Mouse (Mus musculus) liver, embryonic 11.5 days (tissue): ENCODE results near the gene Il1rl2. TPM values are rescaled to one million over a fixed set of nuclear protein-coding genes. Genes with fewer than 3 reads are reported as not detected.

ENCODE experiments used
- ATAC-seq: fragments of 200-750 bp; cut with Nextera tagmentation; replicated peaks from 2 replicates; pipeline ENCODE4 v1.8.0; 2017; ENCODE audit warnings: moderate number of reproducible peaks, mild to moderate bottlenecking, moderate TSS enrichment, moderate library complexity; ENCODE audit not compliant: low FRiP score
- DNase-seq: peaks from one replicate; pipeline ENCODE4 v3.0.0-alpha.2; 2017; ENCODE audit warnings: low spot score
- H3K27ac ChIP-seq: fragments of 300-500 bp; sonication (generic); 2 replicates; pipeline ENCODE4 v1.5.1; 2014; ENCODE audit warnings: mild to moderate bottlenecking, low read depth, low read length, control low read depth
- H3K27me3 ChIP-seq: fragments of 300-500 bp; sonication (generic); replicated peaks from 2 replicates; pipeline ENCODE4 v1.6.1; 2014; ENCODE audit warnings: low read length, mixed read lengths; ENCODE audit not compliant: control insufficient read depth, insufficient read depth
- H3K36me3 ChIP-seq: fragments of 300-500 bp; sonication (generic); 2 replicates; pipeline ENCODE4 v1.6.1; 2014; ENCODE audit warnings: mild to moderate bottlenecking, low read length, moderate library complexity, mixed read lengths; ENCODE audit not compliant: control insufficient read depth, insufficient read depth
- H3K4me1 ChIP-seq: fragments of 300-500 bp; sonication (generic); replicated peaks from 2 replicates; pipeline ENCODE4 v1.6.1; 2014; ENCODE audit warnings: low read length, mixed read lengths; ENCODE audit not compliant: control insufficient read depth, insufficient read depth
- H3K4me2 ChIP-seq: fragments of 300-500 bp; sonication (generic); 2 replicates; pipeline ENCODE4 v1.6.1; 2014; ENCODE audit warnings: mild to moderate bottlenecking, control low read depth, moderate library complexity
- H3K4me3 ChIP-seq: fragments of 300-500 bp; sonication (generic); 2 replicates; pipeline ENCODE4 v1.5.1; 2014; ENCODE audit warnings: low read depth, low read length, control low read depth
- H3K9ac ChIP-seq: fragments of 300-500 bp; sonication (generic); 2 replicates; pipeline ENCODE4 v1.6.1; 2014; ENCODE audit warnings: low read depth, low read length, control low read depth
- H3K9me3 ChIP-seq: fragments of 300-500 bp; sonication (generic); 2 replicates; pipeline ENCODE4 v1.6.1; 2016; ENCODE audit warnings: low read length, inconsistent platforms, mixed read lengths; ENCODE audit not compliant: control insufficient read depth
- WGBS: fragments of 180-500 bp; shearing (Covaris S2); extraction: QIAGEN DNeasy Blood & Tissue Kit; methylation state at CpG from one replicate; pipeline ENCODE4 v1.1.7; 2014; 5-methylcytosine and 5-hydroxymethylcytosine counted together
- polyA plus RNA-seq: library from polyadenylated mRNA; unstranded; fragments of >200 nt; fragmentation: Nextera tagmentation; extraction: Ambion mirVana; gene quantifications from 2 replicates; pipeline ENCODE4 v1.2.1, GENCODE M21; 2014

Il1rl2 gene
- polyA plus RNA-seq, 1 experiment from 2014 or later: 1.7 TPM

DNA sequence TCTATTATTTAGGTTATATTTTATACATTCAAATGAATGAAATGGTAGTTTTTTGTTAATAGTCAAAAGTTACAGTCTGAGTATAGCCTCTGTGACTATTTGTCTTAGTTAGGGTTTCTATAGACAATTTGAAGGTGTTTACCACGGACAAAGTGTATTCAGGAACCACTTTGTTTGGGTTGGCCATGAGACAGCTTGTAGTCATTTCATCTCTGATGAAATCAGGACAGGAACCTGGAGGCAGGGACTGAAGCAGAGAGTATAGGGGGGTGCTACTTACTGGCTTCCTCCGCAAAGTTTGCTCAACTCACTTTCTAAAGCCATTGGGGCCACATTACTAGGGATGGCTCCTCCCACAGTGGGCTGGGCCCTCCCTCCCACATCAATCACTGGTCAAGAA, 12.8 kb upstream of the Il1rl2 start:
- no peak overlapping the region for H3K4me2 ChIP-seq
- DNase-seq (no peak), ATAC-seq (no peak)
- 74% methylated on average over 2 of the region's 2 CpGs for WGBS
- peaks cover 3% of the 10 kb centered on the region; the same call in 1 of the 2 replicates for H3K36me3 ChIP-seq
- no peak overlapping the region for H3K4me3 ChIP-seq
- H3K9ac ChIP-seq: no peak overlapping the region
- no peak overlapping the region for H3K27ac ChIP-seq
- H3K27me3 ChIP-seq: no peaks in the 10 kb centered on the region
- H3K9me3 ChIP-seq: no peaks in the 10 kb centered on the region
- H3K4me1 ChIP-seq: no peaks in the 10 kb centered on the region

DNA sequence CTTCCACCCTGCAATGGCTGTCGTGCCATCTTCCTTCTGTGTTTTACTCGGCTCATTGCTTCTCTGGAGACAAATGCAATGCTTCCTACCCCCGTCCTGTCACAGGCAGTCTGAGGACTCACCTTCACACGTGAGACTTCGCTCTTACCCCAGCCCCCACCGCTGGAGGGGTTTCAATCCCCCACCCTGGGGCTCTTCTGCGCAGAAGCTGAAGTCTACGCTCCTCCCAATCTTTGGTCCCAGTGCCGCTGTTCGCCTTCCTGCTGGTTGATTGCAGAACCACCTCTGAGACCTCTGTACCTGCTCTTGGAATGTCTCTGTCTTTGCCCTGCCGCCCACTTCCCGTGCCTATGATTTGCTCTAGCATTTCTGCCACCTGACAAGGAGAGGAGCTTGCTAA, 10.4 kb upstream of the Il1rl2 start:
- no peaks in the 10 kb centered on the region for H3K4me1 ChIP-seq
- no peak overlapping the region for H3K4me3 ChIP-seq
- WGBS: 70% methylated on average over 12 of the region's 12 CpGs
- DNase-seq (no peak), ATAC-seq (no peak)
- no peak overlapping the region for H3K4me2 ChIP-seq
- H3K36me3 ChIP-seq: peaks cover 3% of the 10 kb centered on the region; the same call in 1 of the 2 replicates
- H3K27me3 ChIP-seq: no peaks in the 10 kb centered on the region
- no peaks in the 10 kb centered on the region for H3K9me3 ChIP-seq
- no peak overlapping the region for H3K9ac ChIP-seq
- no peak overlapping the region for H3K27ac ChIP-seq

DNA sequence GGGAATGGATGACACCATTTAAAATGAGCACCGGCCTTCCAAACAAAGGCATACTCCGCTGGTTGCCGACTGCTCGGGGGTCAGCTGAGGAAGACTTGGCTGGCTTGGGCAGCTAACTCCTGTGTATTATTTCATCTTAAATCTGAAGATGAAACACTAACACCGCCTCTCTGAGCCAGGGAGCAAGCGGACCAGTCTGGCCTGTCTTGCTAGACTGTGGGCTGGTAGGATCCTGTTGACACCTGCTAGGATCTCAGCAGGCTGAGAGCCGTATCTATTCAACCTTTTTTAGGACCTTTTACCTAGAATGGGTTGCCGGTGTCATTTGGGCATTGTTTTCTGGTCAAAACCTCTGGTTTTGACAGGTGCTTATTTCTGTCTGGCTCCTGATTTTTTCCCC, 6.8 kb upstream of the Il1rl2 start:
- no peak overlapping the region for H3K4me2 ChIP-seq
- H3K4me3 ChIP-seq: no peak overlapping the region
- ATAC-seq: no peak

GRCm38 (mm10) chr1:40321824-40322223, 2.6 kb upstream of the Il1rl2 start:
- 49% methylated on average over 6 of the region's 6 CpGs for WGBS
- no peak for DNase-seq
- H3K36me3 ChIP-seq: no peaks in the 10 kb centered on the region
- H3K4me2 ChIP-seq: no peak overlapping the region
- no peak overlapping the region for H3K4me3 ChIP-seq
- H3K9ac ChIP-seq: no peak overlapping the region
- H3K4me1 ChIP-seq: no peaks in the 10 kb centered on the region; the same call in 1 of the 2 replicates
- peaks cover 7% of the 10 kb centered on the region for H3K27me3 ChIP-seq
- ATAC-seq: no peak
- H3K9me3 ChIP-seq: no peaks in the 10 kb centered on the region
- H3K27ac ChIP-seq: no peak overlapping the region

More for the DNA sequence above, 6.8 kb upstream of the Il1rl2 start:
- H3K27ac ChIP-seq: no peak overlapping the region
- WGBS: 90% methylated on average over 8 of the region's 8 CpGs
- no peak for DNase-seq
- H3K9ac ChIP-seq: no peak overlapping the region
- no peaks in the 10 kb centered on the region for H3K27me3 ChIP-seq
- no peaks in the 10 kb centered on the region for H3K36me3 ChIP-seq
- H3K4me1 ChIP-seq: no peaks in the 10 kb centered on the region
- H3K9me3 ChIP-seq: no peaks in the 10 kb centered on the region

DNA sequence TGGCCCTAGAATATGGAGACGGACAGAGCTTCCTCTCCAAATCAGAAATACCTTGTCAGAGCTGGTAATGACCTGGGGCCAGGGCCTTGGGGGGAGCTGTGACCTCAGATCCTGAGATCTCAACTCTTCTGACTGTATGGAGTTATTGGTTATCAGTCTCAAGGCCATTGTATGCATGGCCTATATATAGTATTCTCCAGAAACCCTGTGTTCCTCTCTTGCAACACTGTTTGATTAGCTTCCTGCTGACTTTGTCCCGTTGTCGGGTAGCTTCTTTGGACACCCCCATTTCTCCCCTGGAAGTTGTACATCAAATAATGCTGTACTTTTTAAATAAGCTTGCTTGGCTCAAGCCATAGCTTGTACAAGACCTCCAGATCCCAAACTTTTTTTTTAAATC, 1.9 kb upstream of the Il1rl2 start:
- no peak overlapping the region for H3K27ac ChIP-seq
- WGBS: 53% methylated on average over 3 of the region's 3 CpGs

GRCm38 (mm10) chr1:40324955-40325702, 719 bp downstream of the Il1rl2 start:
- Histone ChIP-seq H3K36me3 (no peaks in the 10 kb centered on the region), H3K4me1 (no peaks in the 10 kb centered on the region; the same call in 1 of the 2 replicates), H3K4me2 (peak overlapping the region; percentile 69), H3K4me3 (peak overlapping the region; percentile 35), H3K9me3 (no peaks in the 10 kb centered on the region), H3K27me3 (peaks cover 8% of the 10 kb centered on the region), H3K9ac (peak overlapping the region; percentile 30; the same call in 1 of the 2 replicates), H3K27ac (no peak overlapping the region)
- DNase-seq (peak; percentile 55), ATAC-seq (peak; percentile 42; the same call in 1 of the 2 replicates)
- WGBS: 4% methylated on average over 22 of the region's 22 CpGs

More for the DNA sequence above, 1.9 kb upstream of the Il1rl2 start:
- Histone ChIP-seq H3K9me3 (no peaks in the 10 kb centered on the region), H3K9ac (no peak overlapping the region), H3K27me3 (peaks cover 8% of the 10 kb centered on the region), H3K4me3 (no peak overlapping the region), H3K36me3 (no peaks in the 10 kb centered on the region), H3K4me1 (no peaks in the 10 kb centered on the region; the same call in 1 of the 2 replicates), H3K4me2 (no peak overlapping the region)
- no peak for DNase-seq
- no peak for ATAC-seq

- ATAC-seq (0 out of 2 replicates have a peak, but pooled peaks have one; percentile 22), DNase-seq (peak; percentile 46)
- WGBS: 10% methylated on average over 29 of the region's 29 CpGs
- H3K27me3 ChIP-seq: peaks cover 8% of the 10 kb centered on the region
- peak overlapping the region; percentile 10; the same call in 1 of the 2 replicates for H3K9ac ChIP-seq
- H3K27ac ChIP-seq: no peak overlapping the region
- no peaks in the 10 kb centered on the region for H3K9me3 ChIP-seq
- H3K4me2 ChIP-seq: peak overlapping the region; percentile 69
- H3K36me3 ChIP-seq: no peaks in the 10 kb centered on the region
- H3K4me3 ChIP-seq: peak overlapping the region; percentile 35
- no peaks in the 10 kb centered on the region; the same call in 1 of the 2 replicates for H3K4me1 ChIP-seq
Observed at GRCm38 (mm10) chr1:40325711-40326327, 1.4 kb downstream of the Il1rl2 start.

GRCm38 (mm10) chr1:40327604-40328003, 3.2 kb downstream of the Il1rl2 start:
- Histone ChIP-seq H3K4me2 (no peak overlapping the region), H3K27ac (no peak overlapping the region), H3K9ac (no peak overlapping the region), H3K27me3 (peaks cover 8% of the 10 kb centered on the region), H3K4me3 (no peak overlapping the region), H3K9me3 (no peaks in the 10 kb centered on the region), H3K36me3 (no peaks in the 10 kb centered on the region), H3K4me1 (no peaks in the 10 kb centered on the region; the same call in 1 of the 2 replicates)
- ATAC-seq: no peak
- 74% methylated on average over 3 of the region's 3 CpGs for WGBS
- no peak for DNase-seq
